Mouse (Mus musculus): ENCODE data around the gene Gm4131.

DNA sequence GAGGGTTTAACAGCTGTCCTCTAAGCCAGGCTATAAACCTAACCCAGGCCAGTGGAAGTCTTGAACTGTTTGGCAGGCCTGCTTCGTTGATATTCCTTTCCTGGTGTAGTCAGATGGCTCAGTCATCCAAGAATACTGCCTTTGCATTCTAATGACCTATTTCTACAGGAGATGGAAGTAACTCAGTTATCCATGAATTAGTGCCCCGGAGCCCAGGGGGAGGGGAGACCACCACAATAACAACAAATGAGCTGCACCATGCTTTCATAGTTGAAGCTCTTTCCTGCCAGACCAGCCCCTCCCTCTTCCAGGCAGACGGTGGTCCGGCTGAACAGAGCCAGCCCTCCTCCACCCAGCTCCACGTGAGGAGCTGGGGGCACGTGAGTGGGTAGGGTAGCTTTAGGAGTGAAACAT is 33.4 kb upstream of the Gm4131 start:
- TF ChIP-seq CTCF (IDR thresholded peaks at IDR 0.05; ENCODE audit: extremely low read depth, insufficient read length, insufficient replicate concordance, low read depth, low read length) (no peak), POLR2A (IDR thresholded peaks at IDR 0.05; ENCODE audit: low read depth, low read length) (no peak)

All from small intestine, adult 2 months (tissue).